Mouse (Mus musculus): ENCODE measurements around the gene Sema4f. TPM values are rescaled to one million over a fixed set of nuclear protein-coding genes. Genes with fewer than 3 reads are reported as not detected.

The Sema4f gene
- polyA plus RNA-seq, 1 experiment from 2014 or later = 0.12 TPM

- 12% methylated on average over 5 of the region's 5 CpGs for WGBS (ENCODE audit: insufficient replicate concordance)
- peak overlapping the region; percentile 57; the same call in 1 of the 2 replicates for H3K27ac ChIP-seq (ENCODE audit: low read depth)
- H3K9ac ChIP-seq (replicated peaks) = no peak overlapping the region
- no peaks in the 10 kb centered on the region for H3K27me3 ChIP-seq (ENCODE audit: insufficient read depth, low read length)
- H3K4me1 ChIP-seq (ENCODE audit: insufficient read depth) = no peaks in the 10 kb centered on the region
- H3K9me3 ChIP-seq (ENCODE audit: low read length) = no peaks in the 10 kb centered on the region
- peak overlapping the region; percentile 22; the same call in 1 of the 2 replicates for H3K4me2 ChIP-seq (ENCODE audit: low read depth, low read length)
- TF ChIP-seq EP300 (IDR thresholded peaks at IDR 0.05; ENCODE audit: low read depth) (no peak), CTCF (IDR thresholded peaks at IDR 0.05; ENCODE audit: low read depth) (no peak)
- no peaks in the 10 kb centered on the region for H3K36me3 ChIP-seq (replicated peaks; ENCODE audit: insufficient read depth, low read length)
- no peak overlapping the region for H3K4me3 ChIP-seq (ENCODE audit: low read depth, low read length)
- DNase-seq (no peak), ATAC-seq (peak; percentile 38; the same call in 1 of the 2 replicates)
Measured at GRCm38 (mm10) chr6:82871632-82872331, 67.8 kb downstream of the Sema4f start.

DNA sequence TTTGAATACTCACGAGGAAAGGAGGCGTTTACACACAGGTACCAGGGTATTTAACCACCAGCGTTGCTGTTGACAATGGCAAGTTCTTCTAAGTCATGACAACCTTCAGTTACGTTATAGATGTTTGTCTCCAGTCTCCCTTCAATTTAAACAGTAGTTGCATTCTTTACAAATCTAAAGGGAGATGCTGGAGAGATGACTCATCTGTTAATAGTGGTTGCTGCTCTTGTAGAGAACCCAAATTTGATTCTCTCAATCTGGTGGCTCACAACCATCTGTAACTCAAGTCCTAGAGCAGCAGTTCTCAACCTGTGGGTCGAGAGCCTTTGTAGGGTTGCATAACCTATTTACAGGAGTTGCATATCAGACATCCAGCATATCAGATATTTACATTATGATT lies 71.1 kb downstream of the Sema4f start:
- Histone ChIP-seq H3K27ac (ENCODE audit: low read depth) (no peak overlapping the region), H3K4me3 (ENCODE audit: low read depth, low read length) (no peak overlapping the region), H3K36me3 (replicated peaks; ENCODE audit: insufficient read depth, low read length) (no peaks in the 10 kb centered on the region), H3K9ac (replicated peaks) (no peak overlapping the region), H3K27me3 (ENCODE audit: insufficient read depth, low read length) (no peaks in the 10 kb centered on the region), H3K4me1 (ENCODE audit: insufficient read depth) (peaks cover 2% of the 10 kb centered on the region; the same call in 1 of the 2 replicates), H3K9me3 (ENCODE audit: low read length) (no peaks in the 10 kb centered on the region), H3K4me2 (ENCODE audit: low read depth, low read length) (no peak overlapping the region)
- DNase-seq (no peak), ATAC-seq (no peak)
- 66% methylated on average over 5 of the region's 5 CpGs for WGBS (ENCODE audit: insufficient replicate concordance)
- no peak for TF ChIP-seq CTCF (IDR thresholded peaks at IDR 0.05; ENCODE audit: low read depth)
- no peak for TF ChIP-seq EP300 (IDR thresholded peaks at IDR 0.05; ENCODE audit: low read depth)

DNA sequence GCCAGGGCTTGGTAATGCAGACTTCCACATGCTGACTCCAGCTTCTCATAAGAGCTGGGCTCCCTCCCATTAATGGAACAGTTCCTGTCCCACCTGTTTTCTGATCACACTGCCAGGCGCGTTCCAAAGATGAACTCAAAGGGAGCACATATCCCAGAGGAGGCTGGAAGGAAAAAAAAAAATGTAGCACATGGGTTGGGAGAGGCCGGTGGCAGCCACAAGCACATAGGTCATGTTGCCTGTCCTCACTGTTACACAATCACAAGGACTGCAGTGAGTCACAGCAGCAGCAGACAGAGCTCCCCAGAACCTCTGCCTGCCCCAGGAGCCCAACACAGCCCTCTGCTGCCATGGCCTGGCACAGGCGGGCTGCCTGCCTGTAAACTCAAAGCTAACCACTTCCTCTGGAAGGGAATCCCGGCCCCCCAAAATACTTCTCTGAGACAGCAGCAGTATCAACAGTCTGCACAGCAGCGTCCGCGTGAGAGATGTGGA lies 76.1 kb downstream of the Sema4f start:
- DNase-seq (peak; percentile 55), ATAC-seq (peak; percentile 98)
- Histone ChIP-seq H3K4me2 (ENCODE audit: low read depth, low read length) (no peak overlapping the region), H3K27ac (ENCODE audit: low read depth) (peak overlapping the region; percentile 11; the same call in 1 of the 2 replicates), H3K4me3 (ENCODE audit: low read depth, low read length) (no peak overlapping the region), H3K9ac (replicated peaks) (no peak overlapping the region), H3K9me3 (ENCODE audit: low read length) (no peaks in the 10 kb centered on the region), H3K27me3 (ENCODE audit: insufficient read depth, low read length) (no peaks in the 10 kb centered on the region), H3K36me3 (replicated peaks; ENCODE audit: insufficient read depth, low read length) (no peaks in the 10 kb centered on the region), H3K4me1 (ENCODE audit: insufficient read depth) (peaks cover 13% of the 10 kb centered on the region)
- TF ChIP-seq EP300 (IDR thresholded peaks at IDR 0.05; ENCODE audit: low read depth) = no peak
- TF ChIP-seq CTCF (IDR thresholded peaks at IDR 0.05; ENCODE audit: low read depth) = peak; percentile 57
- WGBS (ENCODE audit: insufficient replicate concordance) = 37% methylated on average over 8 of the region's 8 CpGs

DNA sequence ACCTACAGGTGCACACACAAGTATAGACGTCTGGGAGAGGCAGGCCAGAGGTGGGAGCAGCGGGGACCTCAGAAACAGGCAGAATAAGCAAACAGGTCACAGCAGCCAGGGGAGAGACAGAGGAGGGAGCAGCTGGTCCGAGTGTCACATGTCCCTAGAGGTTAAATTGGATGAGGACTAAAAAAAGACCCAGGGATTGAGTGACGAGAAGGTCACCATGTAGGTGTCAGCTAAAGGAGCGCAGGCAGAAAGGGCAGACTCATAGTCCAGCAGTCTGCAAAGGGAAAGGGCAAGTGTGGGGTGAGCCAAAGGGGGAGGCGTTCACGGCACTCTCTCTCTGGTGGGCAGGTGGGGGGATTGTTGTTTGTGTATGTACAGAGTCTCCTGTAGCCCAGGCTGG lies 77.1 kb downstream of the Sema4f start:
- TF ChIP-seq EP300 (IDR thresholded peaks at IDR 0.05; ENCODE audit: low read depth) (no peak), CTCF (IDR thresholded peaks at IDR 0.05; ENCODE audit: low read depth) (no peak)
- H3K36me3 ChIP-seq (replicated peaks; ENCODE audit: insufficient read depth, low read length) = no peaks in the 10 kb centered on the region
- 57% methylated on average over 7 of the region's 7 CpGs for WGBS (ENCODE audit: insufficient replicate concordance)
- H3K9me3 ChIP-seq (ENCODE audit: low read length) = no peaks in the 10 kb centered on the region
- no peaks in the 10 kb centered on the region for H3K27me3 ChIP-seq (ENCODE audit: insufficient read depth, low read length)
- ATAC-seq (peak; percentile 28; the same call in 1 of the 2 replicates), DNase-seq (no peak)
- H3K4me1 ChIP-seq (ENCODE audit: insufficient read depth) = peaks cover 13% of the 10 kb centered on the region
- H3K27ac ChIP-seq (ENCODE audit: low read depth) = no peak overlapping the region
- H3K4me3 ChIP-seq (ENCODE audit: low read depth, low read length) = no peak overlapping the region
- no peak overlapping the region for H3K9ac ChIP-seq (replicated peaks)
- H3K4me2 ChIP-seq (ENCODE audit: low read depth, low read length) = no peak overlapping the region

DNA sequence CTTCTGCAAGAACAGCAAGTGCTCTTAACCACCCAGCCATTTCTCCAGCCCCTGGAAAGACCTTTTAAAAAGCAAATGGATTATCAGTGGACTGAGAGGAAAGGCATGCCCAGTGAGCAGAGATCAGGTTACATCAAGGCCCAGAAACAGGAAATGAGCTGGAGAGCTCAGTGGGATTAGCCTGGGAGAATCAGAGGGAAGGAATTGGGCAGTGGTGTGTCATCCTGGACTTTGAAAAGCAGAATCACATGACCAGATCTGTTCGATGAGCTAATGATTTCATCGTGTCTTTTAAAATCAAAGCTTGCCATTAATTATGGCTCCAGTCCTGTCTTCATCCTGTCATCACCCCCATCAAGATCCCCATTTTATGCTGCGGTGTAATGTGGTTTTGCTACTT lies 77.5 kb downstream of the Sema4f start:
- H3K27ac ChIP-seq (ENCODE audit: low read depth) = no peak overlapping the region

More for the DNA sequence above, 77.5 kb downstream of the Sema4f start:
- Histone ChIP-seq H3K4me1 (ENCODE audit: insufficient read depth) (peaks cover 13% of the 10 kb centered on the region), H3K36me3 (replicated peaks; ENCODE audit: insufficient read depth, low read length) (no peaks in the 10 kb centered on the region), H3K9me3 (ENCODE audit: low read length) (no peaks in the 10 kb centered on the region), H3K4me3 (ENCODE audit: low read depth, low read length) (no peak overlapping the region), H3K4me2 (ENCODE audit: low read depth, low read length) (no peak overlapping the region), H3K27me3 (ENCODE audit: insufficient read depth, low read length) (no peaks in the 10 kb centered on the region), H3K9ac (replicated peaks) (no peak overlapping the region)
- TF ChIP-seq EP300 (IDR thresholded peaks at IDR 0.05; ENCODE audit: low read depth) (no peak), CTCF (IDR thresholded peaks at IDR 0.05; ENCODE audit: low read depth) (no peak)
- DNase-seq (no peak), ATAC-seq (no peak)
- whole genome bisulfite sequencing (ENCODE audit: insufficient replicate concordance) = 57% methylated on average over 3 of the region's 3 CpGs

Other genes starting within 250 kb of the Sema4f start
- 87.7 and 87.9 TPM in 2 replicates for gene Pole4, start 234.4 kb downstream of the Sema4f start, polyA plus RNA-seq (2015; fragmentation: Nextera tagmentation; extraction: Ambion mirVana)
- 3.0 and 3.3 TPM in 2 replicates for gene Hk2, start 165.3 kb downstream of the Sema4f start, polyA plus RNA-seq (2015; fragmentation: Nextera tagmentation; extraction: Ambion mirVana)
- gene M1ap, start 7.1 kb upstream of the Sema4f start, polyA plus RNA-seq (2015; fragmentation: Nextera tagmentation; extraction: Ambion mirVana) = 3.8 and 4.3 TPM in 2 replicates
- gene Dok1, start 93.7 kb upstream of the Sema4f start, polyA plus RNA-seq (2015; fragmentation: Nextera tagmentation; extraction: Ambion mirVana) = 11.3 and 11.8 TPM in 2 replicates
- 1.2 and 1.7 TPM in 2 replicates for gene Loxl3, start 94.4 kb upstream of the Sema4f start, polyA plus RNA-seq (2015; fragmentation: Nextera tagmentation; extraction: Ambion mirVana)
- 175 and 180 TPM in 2 replicates for gene Aup1, start 114.8 kb upstream of the Sema4f start, polyA plus RNA-seq (2015; fragmentation: Nextera tagmentation; extraction: Ambion mirVana)
- 33.8 and 34.7 TPM in 2 replicates for gene Htra2, start 115.5 kb upstream of the Sema4f start, polyA plus RNA-seq (2015; fragmentation: Nextera tagmentation; extraction: Ambion mirVana)
- gene Dqx1, start 118.1 kb upstream of the Sema4f start, polyA plus RNA-seq (2015; fragmentation: Nextera tagmentation; extraction: Ambion mirVana) = 7.5 and 8.2 TPM in 2 replicates
- not detected in 2 replicates for gene Tlx2, start 130.5 kb upstream of the Sema4f start, polyA plus RNA-seq (2015; fragmentation: Nextera tagmentation; extraction: Ambion mirVana)
- gene Pcgf1, start 138.1 kb upstream of the Sema4f start, polyA plus RNA-seq (2015; fragmentation: Nextera tagmentation; extraction: Ambion mirVana) = 11.6 and 11.7 TPM in 2 replicates
- 0.40 and 0.51 TPM in 2 replicates for gene Lbx2, start 146.6 kb upstream of the Sema4f start, polyA plus RNA-seq (2015; fragmentation: Nextera tagmentation; extraction: Ambion mirVana)
- gene Ccdc142, start 161.8 kb upstream of the Sema4f start, polyA plus RNA-seq (2015; fragmentation: Nextera tagmentation; extraction: Ambion mirVana) = 0.54 and 0.71 TPM in 2 replicates
- 0.85 and 0.92 TPM in 2 replicates for gene Gm42688, start 161.8 kb upstream of the Sema4f start, polyA plus RNA-seq (2015; fragmentation: Nextera tagmentation; extraction: Ambion mirVana)
- 88.3 and 90.2 TPM in 2 replicates for gene Mrpl53, start 169.3 kb upstream of the Sema4f start, polyA plus RNA-seq (2015; fragmentation: Nextera tagmentation; extraction: Ambion mirVana)
- gene Mogs, start 175.7 kb upstream of the Sema4f start, polyA plus RNA-seq (2015; fragmentation: Nextera tagmentation; extraction: Ambion mirVana) = 21.4 and 21.5 TPM in 2 replicates
- 21.0 and 22.0 TPM in 2 replicates for gene Wbp1, start 181.8 kb upstream of the Sema4f start, polyA plus RNA-seq (2015; fragmentation: Nextera tagmentation; extraction: Ambion mirVana)
- gene Ino80b, start 185.7 kb upstream of the Sema4f start, polyA plus RNA-seq (2015; fragmentation: Nextera tagmentation; extraction: Ambion mirVana) = 5.1 and 5.7 TPM in 2 replicates
- gene Rtkn, start 195.7 kb upstream of the Sema4f start, polyA plus RNA-seq (2015; fragmentation: Nextera tagmentation; extraction: Ambion mirVana) = 7.0 and 7.1 TPM in 2 replicates
- gene Wdr54, start 216.6 kb upstream of the Sema4f start, polyA plus RNA-seq (2015; fragmentation: Nextera tagmentation; extraction: Ambion mirVana) = 0.17 and 0.20 TPM in 2 replicates
- gene 1700003E16Rik, start 216.6 kb upstream of the Sema4f start, polyA plus RNA-seq (2015; fragmentation: Nextera tagmentation; extraction: Ambion mirVana) = 0.25 and 0.27 TPM in 2 replicates
- 13.2 and 14.7 TPM in 2 replicates for gene Dctn1, start 226.2 kb upstream of the Sema4f start, polyA plus RNA-seq (2015; fragmentation: Nextera tagmentation; extraction: Ambion mirVana)